Mouse (Mus musculus): ENCODE results near the gene Galnt15. TPM values are rescaled to one million over a fixed set of nuclear protein-coding genes. Genes with fewer than 3 reads are reported as not detected.

Gene Galnt15
- total RNA-seq, 1 experiment from 2014 or later, result 8.9 TPM

DNA sequence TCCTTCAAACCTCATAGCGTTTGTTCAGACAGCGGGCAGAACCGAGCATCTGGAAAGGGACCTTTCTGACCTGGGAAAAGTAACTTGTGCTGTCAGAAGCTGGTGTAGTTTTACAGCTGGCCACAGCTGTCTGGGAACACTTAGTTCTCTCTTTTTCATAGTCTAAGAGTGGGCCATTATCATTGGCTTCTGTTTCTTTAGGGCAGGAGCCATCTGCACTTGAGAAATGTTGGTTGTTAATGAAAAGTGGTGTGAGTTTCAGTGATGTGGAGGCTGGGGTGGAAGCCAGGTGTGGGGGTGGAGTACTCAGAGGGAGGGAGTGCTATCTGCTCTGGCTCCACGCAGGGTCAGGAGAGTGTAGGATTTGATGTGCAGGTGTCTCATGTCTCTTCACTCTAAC is 62.3 kb downstream of the Galnt15 start:
- DNase-seq, result no peak

- no peak for DNase-seq
Observed at GRCm38 (mm10) chr14:32091704-32092103, 62.9 kb downstream of the Galnt15 start.

- no peak for DNase-seq
Observed at GRCm38 (mm10) chr14:32093018-32093417, 64.2 kb downstream of the Galnt15 start.

DNA sequence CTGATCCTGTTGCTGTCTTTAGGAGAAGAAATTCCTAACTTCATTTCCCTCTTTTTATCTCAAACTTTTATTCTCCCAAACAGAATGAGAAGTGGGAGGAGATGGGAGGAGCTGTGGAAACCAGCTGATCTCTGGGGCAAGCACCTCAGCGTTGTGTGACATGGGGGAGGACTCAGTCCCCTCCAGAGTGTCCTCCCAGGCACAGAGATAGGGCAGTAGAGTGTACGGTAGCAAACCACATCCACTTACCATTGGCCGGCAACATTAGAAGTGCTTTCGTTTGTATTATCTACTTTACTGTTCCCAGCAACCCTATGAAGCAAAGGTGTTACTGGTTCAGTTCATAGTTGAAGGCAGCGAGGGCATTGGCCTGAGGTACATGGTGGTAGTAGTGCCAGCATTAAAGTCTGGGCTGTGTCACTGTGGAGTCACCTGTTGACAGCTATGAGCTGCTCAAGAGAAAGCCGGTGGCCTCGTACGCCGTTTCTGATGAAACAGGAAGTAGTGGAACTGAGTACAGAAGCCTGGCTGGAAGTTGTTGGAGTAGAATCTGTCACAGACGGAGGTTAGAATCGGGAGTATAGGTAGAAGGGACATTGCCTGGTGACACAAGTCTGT is 64.8 kb downstream of the Galnt15 start:
- no peak for DNase-seq

DNA sequence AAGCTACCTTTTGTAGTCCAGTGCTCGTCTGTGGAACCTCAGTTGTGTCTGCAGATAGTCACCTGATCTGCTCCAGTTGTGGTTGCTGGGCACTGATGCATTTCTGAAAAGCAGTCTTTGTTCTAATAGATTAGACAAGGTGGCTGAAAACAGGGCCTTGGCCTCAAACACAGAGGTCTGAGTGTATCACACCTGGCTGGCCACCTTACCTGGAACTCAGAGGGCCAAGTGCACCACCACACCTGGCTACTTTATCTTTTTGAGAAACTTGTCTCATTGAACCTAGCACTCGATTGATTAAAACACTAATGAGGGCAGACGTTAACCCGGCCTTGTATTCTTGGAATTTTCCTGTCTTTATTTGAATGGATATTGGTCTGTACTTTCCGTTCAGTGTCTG is 66.9 kb downstream of the Galnt15 start:
- DNase-seq, result no peak

DNA sequence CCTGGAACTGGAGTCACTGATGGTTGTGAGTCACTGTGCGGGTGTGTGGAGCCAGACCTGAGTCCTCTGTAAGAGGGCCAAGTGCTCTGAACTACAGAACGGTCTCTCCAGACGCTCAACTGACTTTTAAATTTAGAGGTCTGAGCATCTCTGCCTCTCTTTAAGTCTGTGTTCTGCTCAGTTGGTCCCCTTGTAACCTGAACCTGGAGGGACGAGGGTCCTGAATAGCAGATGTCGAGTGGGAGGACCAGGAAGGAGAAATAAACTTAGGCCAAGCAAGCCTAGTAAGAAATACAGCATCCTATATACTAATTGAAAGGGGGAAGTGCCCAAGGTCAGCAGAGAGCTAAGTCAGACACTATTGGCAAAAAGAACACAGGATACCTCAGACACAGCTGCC is 68.0 kb downstream of the Galnt15 start:
- no peak for DNase-seq

DNA sequence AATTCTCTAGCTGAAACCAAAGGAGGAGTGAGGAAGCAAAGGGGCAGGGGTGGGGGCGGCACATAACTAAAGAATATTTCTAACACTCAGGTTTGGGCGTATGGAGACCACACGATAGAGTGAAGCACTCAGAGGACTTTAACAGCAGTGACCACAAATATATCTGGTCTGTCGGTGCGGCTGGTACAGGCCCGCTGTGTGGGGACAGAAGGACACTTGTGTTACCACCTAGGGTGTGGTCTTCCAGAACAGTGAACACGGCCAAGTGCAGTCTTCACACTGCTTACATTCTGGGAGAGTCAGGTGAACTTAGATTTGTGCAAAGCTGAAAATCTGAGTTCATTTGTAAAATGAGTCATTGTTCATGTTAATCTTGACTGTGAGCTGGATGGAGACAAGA is 68.9 kb downstream of the Galnt15 start:
- DNase-seq, result no peak

GRCm38 (mm10) chr14:32098951-32099350 is 70.2 kb downstream of the Galnt15 start:
- DNase-seq, result no peak

DNA sequence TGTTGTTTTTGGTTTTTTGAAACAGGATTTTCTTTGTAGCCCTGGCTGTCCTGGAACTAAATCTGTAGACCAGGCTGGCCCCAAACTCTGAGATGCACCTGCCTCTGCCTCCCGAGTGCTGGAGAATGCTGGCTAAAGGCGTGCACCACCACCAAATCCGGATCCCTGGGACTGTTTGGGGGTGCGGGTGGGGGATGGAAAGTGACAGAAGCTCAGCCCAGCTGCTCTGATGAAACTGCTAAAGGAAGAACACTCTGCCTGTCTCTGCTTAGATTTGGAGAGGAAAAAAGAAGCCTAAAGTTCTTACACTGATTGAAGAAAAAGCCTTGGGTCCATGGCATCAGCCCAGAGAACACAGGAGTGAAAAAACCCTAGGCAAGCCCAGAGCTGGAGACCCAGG is 74.8 kb downstream of the Galnt15 start:
- DNase-seq, result no peak

DNA sequence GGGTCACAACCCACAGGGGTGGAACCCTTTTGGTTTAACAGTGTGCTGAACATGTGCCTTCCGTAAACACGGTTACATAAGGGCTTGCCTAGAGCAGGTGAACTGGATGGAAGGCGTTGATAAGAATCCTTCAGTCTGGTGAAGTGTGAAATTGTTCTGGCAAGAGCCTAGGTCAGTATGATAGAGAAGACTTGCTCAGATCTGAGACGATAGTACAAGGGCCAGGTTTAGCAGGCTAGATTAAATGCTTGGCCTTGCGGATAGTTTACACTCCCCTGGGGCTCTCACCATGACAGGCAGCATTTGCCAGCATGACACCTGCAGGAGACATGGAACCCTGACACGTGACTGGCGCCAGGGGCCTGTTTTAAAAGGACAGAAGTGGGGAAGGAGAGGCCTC is 76.9 kb downstream of the Galnt15 start:
- no peak for DNase-seq

DNA sequence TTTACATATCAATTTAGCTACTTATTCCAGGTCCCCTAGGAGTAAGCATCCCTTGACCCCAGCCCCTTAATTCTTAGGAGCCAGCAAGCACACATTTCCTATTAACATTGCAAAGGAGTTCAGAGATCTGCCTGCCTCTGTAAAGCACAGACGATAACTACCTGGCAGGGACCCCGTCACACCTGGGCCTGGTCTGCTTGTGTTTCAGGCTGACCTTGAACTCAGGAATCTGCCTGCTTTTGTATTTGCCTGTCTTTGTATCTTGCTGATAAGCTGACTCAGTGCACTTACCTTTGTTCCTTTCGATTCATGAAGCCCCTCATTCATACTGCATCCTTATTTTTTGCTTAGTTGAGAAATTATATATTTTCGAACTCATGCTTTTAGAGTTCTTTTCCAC is 78.1 kb downstream of the Galnt15 start:
- no peak for DNase-seq

Other genes starting within 250 kb of the Galnt15 start
- 25.1 and 26.0 TPM in 2 replicates for gene Ankrd28, start 198.3 kb upstream of the Galnt15 start, total RNA-seq (2021)
- 52.9 and 58.8 TPM in 2 replicates for gene Oxnad1, start 56.4 kb downstream of the Galnt15 start, total RNA-seq (2021)
- gene Dph3, start 56.7 kb downstream of the Galnt15 start, total RNA-seq (2021), result 58.8 and 61.9 TPM in 2 replicates
- gene Msmb, start 113.0 kb downstream of the Galnt15 start, total RNA-seq (2021), result not detected in 2 replicates
- 175 and 198 TPM in 2 replicates for gene Ncoa4, start 130.9 kb downstream of the Galnt15 start, total RNA-seq (2021)
- 260 and 274 TPM in 2 replicates for gene Timm23, start 172.9 kb downstream of the Galnt15 start, total RNA-seq (2021)
- 54.4 and 59.0 TPM in 2 replicates for gene Parg, start 173.0 kb downstream of the Galnt15 start, total RNA-seq (2021)